Mouse (Mus musculus) inflammation-experienced regulatory T-cells, adult 6 months (primary cell): Measurements from ENCODE around the gene Rps27a. TPM values are rescaled to one million over a fixed set of nuclear protein-coding genes. Genes with fewer than 3 reads are reported as not detected.

Experiments
- ATAC-seq: one replicate; pipeline ENCODE4 v1.8.0; 2017
- polyA plus RNA-seq, 3 experiments: library from polyadenylated mRNA; unstranded; fragments of 100-300 nt; shearing (Covaris generic); gene quantifications; one replicate each; pipeline ENCODE4 v1.2.1; 2017

Rps27a gene
- polyA plus RNA-seq, 3 experiments from 2014 or later = 892 to 1,752 (median 1,284) TPM

DNA sequence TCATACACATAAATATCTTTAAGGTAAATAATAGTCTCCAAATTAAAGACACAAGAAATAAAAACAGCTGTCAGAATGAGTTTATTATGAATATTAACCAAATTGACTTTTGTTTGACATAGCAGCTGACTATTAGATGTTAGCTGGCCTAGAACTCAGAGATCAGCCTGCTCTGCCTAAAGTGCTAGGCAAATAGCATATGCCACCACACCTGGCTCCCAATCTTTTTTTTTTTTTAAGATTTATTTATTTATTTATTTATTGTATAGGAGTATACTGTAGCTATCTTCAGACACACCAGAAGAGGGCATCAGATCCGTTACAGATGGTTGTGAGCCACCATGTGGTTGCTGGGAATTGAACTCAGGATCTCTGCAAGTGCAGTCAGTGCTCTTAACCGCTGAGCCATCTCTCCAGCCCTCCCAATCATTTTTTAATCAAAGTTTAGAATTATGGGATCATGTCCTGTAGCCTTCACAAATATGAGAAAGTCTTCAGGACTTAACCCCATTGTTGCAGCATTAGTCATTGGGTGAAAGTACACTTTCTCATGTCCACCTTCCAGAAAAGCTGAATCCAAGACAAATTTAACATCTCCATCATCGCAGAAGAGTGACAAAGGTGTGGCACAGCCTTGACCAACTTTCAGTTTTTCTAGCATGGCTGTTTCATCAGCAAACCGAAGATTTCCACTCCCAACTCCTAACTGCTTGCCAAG lies 34.9 kb downstream of the Rps27a start:
- no peak for ATAC-seq

DNA sequence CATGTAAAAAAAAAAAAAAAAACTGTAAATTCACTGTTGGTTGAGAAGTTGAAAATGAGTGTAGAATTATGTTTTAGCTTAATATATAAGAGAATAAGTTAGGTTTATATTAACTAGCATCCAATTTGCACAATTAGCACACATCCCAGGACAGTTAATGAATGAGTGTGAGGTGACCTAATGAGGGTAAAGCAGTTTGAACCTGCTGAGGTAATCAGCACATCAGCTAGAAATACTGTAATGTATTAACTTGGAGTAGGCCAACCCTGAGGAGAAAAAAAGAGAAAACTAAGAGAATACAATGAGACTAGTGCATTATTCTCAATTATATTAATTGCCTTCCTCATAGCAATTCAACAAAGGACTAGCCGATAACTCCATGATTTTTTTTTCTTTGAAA lies 38.5 kb downstream of the Rps27a start:
- ATAC-seq = no peak

DNA sequence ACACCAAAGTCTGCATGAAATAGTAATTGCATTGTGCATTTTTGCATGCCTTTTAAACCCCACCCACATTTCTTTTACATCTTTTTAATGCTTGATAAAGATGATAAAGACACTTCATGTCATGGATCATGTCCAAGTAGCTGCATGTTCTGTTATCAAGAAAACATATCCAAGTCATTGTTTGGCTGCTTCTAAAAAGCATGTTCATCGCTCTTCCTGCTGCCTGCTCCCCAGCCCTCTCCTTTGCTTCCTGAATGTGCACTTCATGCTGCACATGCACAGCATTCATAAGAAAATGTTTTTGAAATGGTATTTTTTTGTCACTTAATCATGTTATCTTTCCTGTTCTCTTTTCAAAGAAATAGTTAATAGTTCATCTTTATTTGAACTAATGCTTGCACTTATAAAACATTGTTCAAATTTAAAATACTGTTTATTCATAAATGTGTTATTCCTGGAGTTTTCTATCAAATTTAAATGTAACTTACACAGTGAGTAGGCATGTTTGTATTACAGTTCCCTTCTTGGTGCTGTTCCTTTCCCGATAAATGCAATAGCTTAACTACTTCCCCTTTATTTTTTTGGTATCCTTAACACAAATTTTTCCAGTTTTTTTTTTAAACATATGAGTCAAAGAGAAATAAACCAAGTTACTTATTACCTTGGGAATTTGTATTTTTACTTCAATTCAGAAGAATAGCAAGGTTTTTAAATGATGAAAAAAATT lies 42.8 kb downstream of the Rps27a start:
- no peak for ATAC-seq

- no peak for ATAC-seq
Observed at GRCm38 (mm10) chr11:29503948-29504893, 43.7 kb downstream of the Rps27a start.

GRCm38 (mm10) chr11:29496962-29497361 lies 50.9 kb downstream of the Rps27a start:
- no peak for ATAC-seq

Other genes with a start within 250 kb of the Rps27a start
- gene Ccdc88a, start 174.5 kb downstream of the Rps27a start, polyA plus RNA-seq = 1 to 10 TPM in 2 of 3 experiments, under 1 TPM in 1; 0.93 to 1.3 (median 1.2) TPM
- 10 to 100 TPM; 41.2 to 47.8 (median 47.3) TPM for gene Prorsd1, start 33.1 kb downstream of the Rps27a start, polyA plus RNA-seq
- gene Mtif2, start 21.7 kb downstream of the Rps27a start, polyA plus RNA-seq = 10 to 100 TPM; 54.9 to 68.0 (median 59.2) TPM
- 1 to 10 TPM in 2 of 3 experiments, under 1 TPM in 1; 0.69 to 1.8 (median 1.4) TPM for gene Clhc1, start 159 bp downstream of the Rps27a start, polyA plus RNA-seq
- gene Rtn4, start 144.8 kb upstream of the Rps27a start, polyA plus RNA-seq = 10 to 100 TPM; 16.3 to 26.1 (median 25.6) TPM